Mouse (Mus musculus) left cerebral cortex, adult 11 months (tissue): ENCODE data around the gene Trim32.

Source experiments
- DNase-seq: peaks from one replicate; pipeline ENCODE4 v3.0.0; 2022; ENCODE audit warnings: low spot score

Gene Trim32

DNA sequence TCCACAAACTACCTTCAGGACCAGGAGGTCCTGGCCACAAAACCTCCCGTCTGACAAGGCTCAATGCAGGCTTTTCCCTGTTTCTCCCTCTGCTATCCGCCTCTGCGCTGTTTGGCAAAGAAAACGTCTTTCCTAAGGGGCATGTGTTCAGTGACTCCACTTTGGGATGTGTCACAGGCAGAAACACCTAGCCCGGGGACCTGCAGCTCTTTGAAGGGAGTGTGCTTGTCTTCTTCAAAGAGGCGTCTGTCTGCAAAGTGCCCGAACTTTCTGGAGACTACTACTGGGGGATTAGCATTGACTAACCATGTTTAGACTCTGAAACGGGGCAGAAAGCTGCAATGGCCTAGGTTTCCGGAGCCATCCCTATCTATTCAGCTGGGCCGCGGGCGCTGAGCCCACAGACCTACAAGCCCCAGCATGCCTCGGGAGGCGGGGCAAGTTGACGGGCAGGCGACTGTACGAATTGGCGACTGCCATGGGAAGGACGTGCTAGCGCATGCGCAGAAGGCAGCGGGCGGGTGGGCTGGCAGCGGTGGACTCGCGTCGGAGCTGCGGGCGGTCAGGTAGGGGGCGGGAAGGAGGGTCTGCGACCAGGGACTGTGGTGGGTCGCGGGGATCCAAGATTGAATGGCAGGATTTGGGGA lies at the start of gene Trim32:
TSS of gene Trim32 (plus strand) at position 483 of the 647 bp plus-strand sequence.
- DNase-seq: peak; percentile 96

- DNase-seq: no peak
These were observed 39.3 kb upstream of the Trim32 start for GRCm38 (mm10) chr4:65565493-65565892.

DNA sequence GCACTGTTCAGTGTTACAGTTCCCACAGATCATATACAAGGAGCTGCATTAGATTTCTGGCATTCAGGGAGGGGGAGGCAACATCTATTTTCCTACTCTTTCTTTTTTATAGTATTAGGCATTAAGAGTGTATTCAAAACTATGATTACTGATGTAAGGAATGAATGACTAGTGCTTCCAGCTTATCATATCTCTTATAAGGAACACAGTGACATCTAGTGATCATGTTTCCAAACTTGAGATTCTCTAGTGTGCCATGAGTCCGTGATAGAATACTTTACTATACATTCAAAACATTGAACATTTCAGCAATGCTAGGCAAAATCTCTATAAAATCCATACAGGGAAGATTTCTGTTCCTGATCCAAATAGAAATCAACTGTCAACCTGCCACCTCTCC lies 24.5 kb upstream of the Trim32 start:
- DNase-seq: no peak

- no peak for DNase-seq
These were observed 17.8 kb upstream of the Trim32 start for GRCm38 (mm10) chr4:65586947-65587346.

DNA sequence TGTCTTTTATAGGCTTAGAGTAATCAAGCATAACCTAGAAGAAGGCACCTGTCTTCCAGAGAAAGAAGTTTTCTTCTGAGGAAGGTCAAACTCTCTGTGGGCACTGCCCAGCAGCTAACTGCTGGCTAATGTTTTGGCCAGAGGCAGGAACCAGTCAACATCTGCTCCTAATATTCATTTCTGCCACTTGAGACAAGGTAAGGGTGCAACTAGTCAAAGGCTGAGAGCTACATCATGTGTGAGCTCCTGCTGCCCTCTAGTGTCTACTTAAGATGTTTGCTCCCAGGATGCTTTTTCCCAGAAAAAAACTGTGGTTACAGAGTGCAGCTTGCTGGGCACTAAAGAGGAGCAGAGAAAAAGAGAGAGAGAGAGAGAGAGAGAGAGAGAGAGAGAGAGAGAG lies 15.0 kb upstream of the Trim32 start:
- no peak for DNase-seq

DNA sequence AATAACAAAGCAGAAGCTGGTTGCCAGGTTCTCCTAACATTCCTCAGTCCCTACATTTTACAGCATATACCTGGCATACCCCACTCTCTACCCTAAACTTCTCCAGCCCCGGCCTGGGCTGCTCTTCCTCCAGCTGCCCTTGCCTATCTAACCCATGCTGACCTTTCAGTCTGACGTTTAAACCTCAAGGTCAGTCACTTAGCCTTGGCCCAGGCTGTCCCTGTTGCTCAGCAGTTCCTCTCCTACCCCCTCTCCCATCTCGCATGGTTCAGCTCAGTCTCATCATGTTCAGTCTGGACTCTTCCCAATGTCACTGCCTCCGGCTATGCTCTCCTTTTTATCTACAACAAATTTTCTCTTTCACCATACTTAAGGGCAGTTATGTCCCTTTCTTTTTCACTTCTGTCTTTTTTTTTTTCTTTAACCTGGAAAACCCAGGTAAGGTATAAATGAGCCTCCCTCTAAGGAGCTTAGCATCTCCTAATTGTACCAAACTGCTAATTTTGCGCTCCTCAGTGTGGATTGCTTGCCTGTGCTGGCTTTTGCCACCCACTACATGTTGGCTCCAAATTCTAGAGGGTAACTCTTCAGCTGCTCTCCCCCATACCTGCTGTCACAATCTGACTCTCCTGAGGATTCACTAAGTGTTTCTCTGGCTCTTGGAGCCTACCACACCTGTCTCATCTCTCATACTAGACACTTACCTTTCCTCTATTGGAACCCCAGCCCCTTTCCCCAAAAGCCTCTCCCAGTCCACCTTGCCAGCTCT lies 10.0 kb upstream of the Trim32 start:
- DNase-seq: no peak

DNA sequence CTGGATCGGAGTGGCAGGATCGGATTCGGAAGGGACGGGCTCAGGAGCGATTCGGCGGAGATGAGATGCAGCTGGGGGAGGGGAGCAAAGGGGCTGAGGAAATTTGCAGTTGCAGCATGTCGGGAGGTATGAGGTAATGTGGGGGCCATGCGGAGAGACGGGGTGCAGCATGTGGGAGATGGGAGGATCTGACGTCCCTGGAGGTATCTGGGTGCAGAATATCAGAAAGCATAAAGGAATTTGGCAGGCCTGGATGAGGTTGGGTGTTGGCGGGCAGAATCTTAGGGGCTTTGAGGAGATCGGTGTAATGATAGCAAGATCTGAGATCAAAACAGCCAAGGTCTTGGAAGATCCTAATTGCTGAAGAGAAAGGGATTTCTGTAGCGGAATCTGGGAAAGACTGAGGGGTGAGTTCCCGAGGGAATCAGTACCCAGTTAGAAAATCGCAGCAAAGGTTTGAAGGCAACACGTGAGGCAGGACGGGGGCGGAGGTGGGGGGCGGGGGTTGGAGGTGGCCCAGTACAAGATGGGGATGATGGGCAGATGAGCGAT lies 441 bp downstream of the Trim32 start:
- DNase-seq: peak; percentile 67

- DNase-seq: no peak
These were observed 2.4 kb downstream of the Trim32 start for GRCm38 (mm10) chr4:65607184-65607631.

DNA sequence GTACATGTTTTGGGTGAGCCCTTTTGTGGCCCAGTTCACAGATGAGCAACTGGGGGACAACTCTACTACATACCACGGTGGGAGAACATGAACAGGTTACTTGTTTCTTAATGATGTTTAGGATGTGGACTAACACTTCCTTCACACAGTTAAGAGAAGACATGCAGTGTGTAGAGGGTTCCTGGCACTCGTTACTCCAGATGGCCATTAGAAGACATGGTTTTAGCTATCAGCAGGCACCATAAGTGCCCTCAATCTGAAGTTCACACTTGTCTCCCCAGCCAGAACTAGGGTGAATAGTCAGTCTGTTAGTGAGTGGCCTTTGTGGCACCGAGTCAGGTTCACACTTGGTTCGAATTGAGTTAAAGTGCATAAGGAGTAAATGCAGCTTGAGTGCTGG lies 3.3 kb downstream of the Trim32 start:
- no peak for DNase-seq

GRCm38 (mm10) chr4:65610329-65610728 lies 5.5 kb downstream of the Trim32 start:
- no peak for DNase-seq

DNA sequence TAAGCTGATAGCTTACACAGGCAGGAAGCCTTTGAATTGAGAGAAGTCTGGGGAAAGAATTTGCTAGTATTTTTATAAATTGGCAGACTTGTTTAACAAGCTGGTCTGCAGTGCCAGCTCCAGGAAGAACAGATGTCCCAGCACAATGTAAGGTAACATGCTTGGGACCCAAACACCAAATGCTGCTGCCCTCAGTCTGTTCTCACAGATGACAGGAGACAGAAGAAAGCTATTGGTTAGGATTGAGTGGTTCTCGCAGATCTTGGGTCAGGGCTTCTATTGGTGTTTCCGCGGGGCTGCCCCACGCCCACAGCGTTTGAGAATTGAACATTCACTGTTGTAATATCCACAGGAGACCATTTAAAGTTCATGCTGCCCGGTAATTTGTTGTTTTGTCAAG lies 6.1 kb downstream of the Trim32 start:
- DNase-seq: no peak

DNA sequence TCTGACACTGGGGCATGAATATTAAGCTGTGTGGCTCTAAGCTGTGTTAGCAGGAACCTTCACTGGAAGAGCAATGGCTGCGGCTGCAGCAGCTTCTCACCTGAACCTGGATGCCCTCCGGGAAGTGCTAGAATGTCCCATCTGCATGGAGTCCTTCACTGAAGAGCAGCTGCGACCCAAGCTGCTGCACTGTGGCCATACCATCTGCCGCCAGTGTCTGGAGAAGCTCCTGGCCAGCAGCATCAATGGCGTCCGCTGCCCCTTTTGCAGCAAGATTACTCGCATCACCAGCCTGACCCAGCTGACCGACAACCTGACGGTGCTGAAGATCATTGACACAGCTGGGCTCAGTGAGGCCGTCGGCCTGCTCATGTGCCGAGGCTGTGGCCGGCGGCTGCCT lies 8.3 kb downstream of the Trim32 start:
- DNase-seq: no peak

DNA sequence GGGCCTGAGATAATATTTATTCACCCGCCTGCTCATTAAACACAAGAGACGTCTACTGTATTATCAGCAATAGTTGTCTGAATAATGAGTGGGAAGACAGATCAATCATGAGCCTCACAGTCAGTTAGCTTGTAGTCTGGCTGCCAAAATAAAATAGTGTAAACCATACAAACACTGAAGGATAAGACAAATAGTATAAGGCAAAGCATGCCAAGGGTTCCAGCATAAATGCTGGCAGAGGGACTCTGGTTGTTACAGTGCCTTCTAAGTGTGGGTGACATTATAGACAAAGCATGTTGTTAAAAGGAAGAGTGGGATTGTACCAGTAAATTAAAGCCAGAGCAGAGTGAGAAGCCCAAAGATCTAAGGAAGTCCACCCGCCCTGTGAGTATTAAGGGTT lies 15.3 kb downstream of the Trim32 start:
- no peak for DNase-seq

DNA sequence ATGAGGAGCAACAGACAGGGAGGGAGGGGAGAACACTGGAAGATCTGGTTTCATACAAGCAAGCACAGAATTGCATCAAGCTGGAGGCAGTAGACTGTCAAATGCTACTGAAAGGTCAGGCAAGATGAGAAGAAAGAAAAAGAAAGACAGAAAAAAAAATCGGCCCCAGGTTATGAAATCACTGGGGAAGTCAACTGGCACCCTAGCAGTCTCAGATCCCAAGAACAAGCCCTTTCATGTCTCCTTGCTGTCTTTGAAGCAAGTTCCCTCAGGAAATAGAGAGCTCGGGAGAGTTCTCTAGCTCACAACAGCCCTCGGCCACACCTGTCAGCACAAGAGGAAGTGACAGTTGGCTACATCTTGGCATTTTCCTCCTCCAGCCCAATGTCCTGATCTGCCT lies 33.4 kb downstream of the Trim32 start:
- DNase-seq: no peak

GRCm38 (mm10) chr4:65642611-65643010 lies 37.8 kb downstream of the Trim32 start:
- DNase-seq: no peak

GRCm38 (mm10) chr4:65654723-65655122 lies 49.9 kb downstream of the Trim32 start:
- peak; percentile 79 for DNase-seq

GRCm38 (mm10) chr4:65663176-65663575 lies 58.4 kb downstream of the Trim32 start:
- DNase-seq: no peak
